Mouse (Mus musculus) MEL (cell line): Measurements from ENCODE around the gene Thrsp. TPM values are rescaled to one million over a fixed set of nuclear protein-coding genes. Genes with fewer than 3 reads are reported as not detected.

Source experiments
- DNase-seq: peaks from one replicate; pipeline ENCODE4 v3.0.0; 2011; ENCODE audit warnings: low read depth, low spot score
- H3K27ac ChIP-seq: 2 replicates; pipeline ENCODE4 v1.5.1; 2012; ENCODE audit warnings: low read depth, mild to moderate bottlenecking, control low read depth, low read length, moderate library complexity; ENCODE audit not compliant: control insufficient read depth
- H3K27me3 ChIP-seq, 2 experiments: fragments of 150-350 bp in 1 of 2; sonication (generic) in 1 of 2; 2 replicates each; pipeline ENCODE4 v1.6.1; 2012; ENCODE audit warnings: low read length in 2 of 2, mild to moderate bottlenecking in 2 of 2, improper control_type of control experiment in 1 of 2, moderate library complexity in 1 of 2; ENCODE audit not compliant: insufficient read depth in 2 of 2, control insufficient read depth in 1 of 2
- H3K36me3 ChIP-seq, 2 experiments: 2 replicates each; pipeline ENCODE4 v1.6.1; 2012 to 2014; ENCODE audit warnings: low read length in 2 of 2, improper control_type of control experiment in 1 of 2, inconsistent platforms in 1 of 2, mild to moderate bottlenecking in 1 of 2; ENCODE audit not compliant: insufficient read depth in 2 of 2, control insufficient read depth in 1 of 2
- H3K4me1 ChIP-seq, 2 experiments: fragments of 150-350 bp in 1 of 2; sonication (generic) in 1 of 2; 2 replicates each; pipeline ENCODE4 v1.6.1; 2012; ENCODE audit warnings: low read length in 2 of 2, improper control_type of control experiment in 1 of 2, mild to moderate bottlenecking in 1 of 2; ENCODE audit not compliant: insufficient read depth in 2 of 2, control insufficient read depth in 1 of 2
- H3K4me3 ChIP-seq, 2 experiments: fragments of 150-350 bp in 1 of 2; sonication (generic) in 1 of 2; 2 replicates each; pipeline ENCODE4 v1.5.1; 2012; ENCODE audit warnings: low read depth in 2 of 2, low read length in 2 of 2, mild to moderate bottlenecking in 2 of 2, moderate library complexity in 2 of 2, control low read depth in 1 of 2, improper control_type of control experiment in 1 of 2; ENCODE audit not compliant: control insufficient read depth in 1 of 2, insufficient read depth in 1 of 2
- H3K79me2 ChIP-seq: 2 replicates; pipeline ENCODE4 v1.6.1; 2012; ENCODE audit warnings: mild to moderate bottlenecking, low read length, moderate library complexity; ENCODE audit not compliant: control insufficient read depth, poor library complexity, insufficient read depth
- H3K9ac ChIP-seq: 2 replicates; pipeline ENCODE4 v1.6.1; 2012; ENCODE audit warnings: low read depth, mild to moderate bottlenecking, control low read depth, low read length, moderate library complexity; ENCODE audit not compliant: control insufficient read depth, poor library complexity, severe bottlenecking
- H3K9me3 ChIP-seq: fragments of 150-350 bp; sonication (generic); replicated peaks from 2 replicates; pipeline ENCODE4 v1.6.1; 2012; ENCODE audit warnings: mild to moderate bottlenecking, low read length, improper control_type of control experiment, moderate library complexity; ENCODE audit not compliant: insufficient read depth
- CHD1 ChIP-seq: IDR thresholded peaks from 2 replicates; pipeline ENCODE4 v1.6.1; 2012; ENCODE audit warnings: low read depth, mild to moderate bottlenecking, inconsistent platforms, low read length, improper control_type of control experiment
- E2F4 ChIP-seq: IDR thresholded peaks from 2 replicates; pipeline ENCODE4 v1.6.1; 2011; ENCODE audit warnings: low read depth, low read length, improper control_type of control experiment, borderline replicate concordance
- ELF1 ChIP-seq: IDR thresholded peaks from 2 replicates; pipeline ENCODE4 v1.6.1; 2014; ENCODE audit warnings: low read depth, mild to moderate bottlenecking, inconsistent platforms, low read length, improper control_type of control experiment, moderate library complexity
- EP300 ChIP-seq, 2 experiments: IDR thresholded peaks; 2 replicates each; pipeline ENCODE4 v1.6.1; 2011; ENCODE audit warnings: improper control_type of control experiment in 2 of 2, low read length in 2 of 2, low read depth in 1 of 2, mild to moderate bottlenecking in 1 of 2
- KAT2A ChIP-seq: conservative IDR thresholded peaks from 2 replicates; pipeline ENCODE4 v1.6.1; 2012; ENCODE audit warnings: low read depth, low read length, improper control_type of control experiment, inconsistent platforms
- MAX ChIP-seq: IDR thresholded peaks from 2 replicates; pipeline ENCODE4 v1.6.1; 2011; ENCODE audit warnings: low read length, improper control_type of control experiment
- MAZ ChIP-seq: IDR thresholded peaks from 2 replicates; pipeline ENCODE4 v1.6.1; 2012; ENCODE audit warnings: low read depth, mild to moderate bottlenecking, inconsistent platforms, low read length, improper control_type of control experiment
- MEF2A ChIP-seq: IDR thresholded peaks from 2 replicates; pipeline ENCODE4 v1.6.1; 2014; ENCODE audit warnings: low read depth, mild to moderate bottlenecking, inconsistent platforms, low read length, improper control_type of control experiment; ENCODE audit not compliant: poor library complexity, insufficient replicate concordance, severe bottlenecking; ENCODE audit errors: extremely low read depth
- MXI1 ChIP-seq: IDR thresholded peaks from 2 replicates; pipeline ENCODE4 v1.6.1; 2011; ENCODE audit warnings: mild to moderate bottlenecking, low read depth, low read length, improper control_type of control experiment
- POLR2AphosphoS2 ChIP-seq: IDR thresholded peaks from 2 replicates; pipeline ENCODE4 v1.6.1; 2011; ENCODE audit warnings: low read length, improper control_type of control experiment
- POLR2AphosphoS5 ChIP-seq: IDR thresholded peaks from 2 replicates; pipeline ENCODE4 v1.6.1; 2012; ENCODE audit warnings: low read depth, borderline replicate concordance, mild to moderate bottlenecking, inconsistent platforms, low read length, moderate library complexity, mixed read lengths
- RCOR1 ChIP-seq: IDR thresholded peaks from 2 replicates; pipeline ENCODE4 v1.6.1; 2012; ENCODE audit warnings: low read depth, mild to moderate bottlenecking, inconsistent platforms, low read length, improper control_type of control experiment
- SIN3A ChIP-seq: IDR thresholded peaks from 2 replicates; pipeline ENCODE4 v1.6.1; 2012; ENCODE audit warnings: low read length, improper control_type of control experiment, inconsistent platforms
- TAL1 ChIP-seq: IDR thresholded peaks from 2 replicates; pipeline ENCODE4 v1.6.1; 2012; ENCODE audit warnings: mild to moderate bottlenecking, inconsistent platforms, low read length, moderate library complexity, mixed read lengths
- TBP ChIP-seq: IDR thresholded peaks from 2 replicates; pipeline ENCODE4 v1.8.0; 2011; ENCODE audit warnings: low read depth, low read length, improper control_type of control experiment
- TCF12 ChIP-seq: IDR thresholded peaks from 2 replicates; pipeline ENCODE4 v1.6.1; 2014; ENCODE audit warnings: low read depth, mild to moderate bottlenecking, inconsistent platforms, low read length, improper control_type of control experiment, moderate library complexity
- UBTF ChIP-seq: IDR thresholded peaks from 2 replicates; pipeline ENCODE4 v1.6.1; 2012; ENCODE audit warnings: low read depth, mild to moderate bottlenecking, inconsistent platforms, low read length, improper control_type of control experiment, moderate library complexity, borderline replicate concordance; ENCODE audit not compliant: insufficient read depth
- USF1 ChIP-seq: IDR thresholded peaks from 2 replicates; pipeline ENCODE4 v1.6.1; 2014; ENCODE audit warnings: low read depth, mild to moderate bottlenecking, inconsistent platforms, low read length, improper control_type of control experiment, moderate library complexity
- ZNF384 ChIP-seq: IDR thresholded peaks from 2 replicates; pipeline ENCODE4 v1.6.1; 2012; ENCODE audit warnings: low read depth, mild to moderate bottlenecking, inconsistent platforms, low read length, improper control_type of control experiment
- polyA plus RNA-seq, 2 experiments: library from polyadenylated mRNA; stranded (reverse) in 1 of 2; unstranded in 1 of 2; fragments of >175 nt in 1 of 2; fragments of >200 nt in 1 of 2; gene quantifications; 2 replicates each; pipeline versions ENCODE4 v1.2.1 to v1.2.4; 2012; ENCODE audit warnings: low replicate concordance in 2 of 2, low read depth in 1 of 2; ENCODE audit not compliant: insufficient read length in 2 of 2, insufficient read depth in 1 of 2, missing spikeins in 1 of 2
- total RNA-seq: library from RNA; depleted of rRNA; stranded (reverse); fragments of 300-350 nt; gene quantifications from 2 replicates; pipeline ENCODE4 v1.2.3, GENCODE M21; 2012

Thrsp gene
- total and polyA plus RNA-seq, 3 experiments = 0.06 TPM; not detected in 2

DNA sequence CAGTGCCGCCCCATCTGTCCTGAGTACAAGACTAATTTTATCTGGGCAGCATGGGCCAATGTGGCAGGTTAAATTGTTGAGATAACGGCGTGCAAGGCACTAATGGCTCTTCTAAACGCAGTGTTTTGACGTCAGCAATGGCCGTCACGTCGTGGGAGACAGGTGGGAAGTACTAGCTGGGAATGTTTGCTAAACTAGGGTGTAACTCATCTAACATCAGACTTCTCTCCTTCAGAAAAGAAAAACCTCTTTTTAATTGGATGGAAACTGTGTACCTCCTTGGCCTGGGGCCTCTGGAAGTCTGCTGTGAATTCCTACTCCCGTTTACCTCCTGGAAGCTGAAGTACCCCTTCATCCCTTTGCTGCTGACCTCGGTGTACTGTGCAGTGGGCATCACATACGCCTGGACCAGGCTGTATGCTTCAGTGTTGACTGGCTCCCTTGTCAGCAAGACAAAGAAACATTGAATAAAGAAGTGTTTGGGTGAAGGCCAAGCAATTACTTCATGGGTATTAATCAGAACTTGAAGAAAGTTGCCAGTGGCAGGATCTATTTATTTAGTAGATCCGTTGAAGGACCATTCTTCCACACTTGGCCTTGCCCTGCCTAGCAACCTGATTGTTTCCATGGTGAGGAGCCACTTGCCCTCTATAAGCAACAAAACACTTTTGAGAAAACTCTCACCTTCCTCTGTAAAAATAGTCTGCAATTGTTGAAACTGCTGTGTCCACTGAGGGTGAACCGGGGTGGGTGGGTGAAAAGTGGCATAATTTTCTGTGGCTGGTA, 26.0 kb downstream of the Thrsp start:
- Histone ChIP-seq H3K9ac (no peak overlapping the region), H3K4me1 (peaks cover 0 to 3% of the 10 kb centered on the region in 2 experiments; a peak in 1 of 4 replicates), H3K27ac (no peak overlapping the region), H3K27me3 (no peaks in the 10 kb centered on the region)
- DNase-seq = no peak
- TF ChIP-seq SIN3A = no peak
- TF ChIP-seq ZNF384 = no peak
- TF ChIP-seq EP300 (IDR thresholded peaks at IDR 0.05; ENCODE audit: low read depth in 1 of 2, low read length in 2 of 2) = no peak
- TF ChIP-seq POLR2AphosphoS2 = no peak
- no peak for TF ChIP-seq MAX
- no peak for TF ChIP-seq CHD1
- TF ChIP-seq TAL1 = no peak
- no peak for TF ChIP-seq KAT2A
- no peak for TF ChIP-seq MXI1
- TF ChIP-seq UBTF = no peak
- TF ChIP-seq E2F4 = no peak
- no peak for TF ChIP-seq TBP
- TF ChIP-seq MEF2A = no peak
- no peak for TF ChIP-seq USF1
- no peak for TF ChIP-seq MAZ
- no peak for TF ChIP-seq TCF12
- TF ChIP-seq, all 39 proteins: peak for 0
- H3K9me3 ChIP-seq = no peaks in the 10 kb centered on the region
- H3K36me3 ChIP-seq = peaks cover 0 to 7% of the 10 kb centered on the region in 2 experiments; a peak in 2 of 4 replicates
- no peaks in the 10 kb centered on the region for H3K79me2 ChIP-seq
- H3K4me3 ChIP-seq = no peak overlapping the region

DNA sequence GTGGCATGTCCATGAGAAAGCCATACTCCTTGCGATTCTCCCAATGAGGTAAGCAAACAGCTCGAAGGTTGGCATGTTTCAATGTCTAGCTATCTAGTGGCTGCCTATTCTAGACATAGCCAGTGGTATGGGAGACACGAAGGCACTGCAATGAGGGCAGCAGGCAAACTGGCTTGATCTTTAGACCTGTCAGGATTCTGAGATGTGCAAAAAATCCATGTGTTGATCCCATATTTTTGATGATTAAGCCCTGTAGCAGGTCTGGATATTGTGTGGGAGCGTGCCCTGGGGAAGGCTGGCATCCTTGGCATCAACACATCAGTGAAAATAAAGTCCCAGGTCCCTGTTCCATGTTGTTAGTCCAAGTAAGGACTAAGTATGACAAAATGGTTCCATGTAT, 29.0 kb downstream of the Thrsp start:
- Histone ChIP-seq H3K4me1 (peaks cover 0 to 3% of the 10 kb centered on the region in 2 experiments; a peak in 1 of 4 replicates), H3K4me3 (no peak overlapping the region), H3K27ac (no peak overlapping the region), H3K27me3 (no peaks in the 10 kb centered on the region), H3K36me3 (peaks cover 0 to 11% of the 10 kb centered on the region in 2 experiments; a peak in 2 of 4 replicates), H3K9me3 (no peaks in the 10 kb centered on the region), H3K79me2 (no peaks in the 10 kb centered on the region), H3K9ac (no peak overlapping the region)
- TF ChIP-seq RCOR1 = no peak
- TF ChIP-seq POLR2AphosphoS5 = no peak
- no peak for TF ChIP-seq ELF1
- TF ChIP-seq UBTF = no peak
- no peak for DNase-seq
